Mouse (Mus musculus) intestine, embryonic 16.5 days (tissue): ENCODE results near the gene Zfp507. TPM values are rescaled to one million over a fixed set of nuclear protein-coding genes. Genes with fewer than 3 reads are reported as not detected.

ENCODE experiments used
- ATAC-seq: fragments of 200-750 bp; cut with Nextera tagmentation; 2 replicates; pipeline ENCODE4 v1.8.0; 2017; ENCODE audit warnings: moderate TSS enrichment, moderate library complexity
- H3K27ac ChIP-seq: fragments of 300-500 bp; sonication (generic); 2 replicates; pipeline ENCODE4 v1.5.1; 2014; ENCODE audit warnings: mild to moderate bottlenecking, low read length
- H3K27me3 ChIP-seq: fragments of 300-500 bp; sonication (generic); replicated peaks from 2 replicates; pipeline ENCODE4 v1.6.1; 2014; ENCODE audit warnings: low read length, control low read depth, mixed read lengths; ENCODE audit not compliant: control insufficient read depth, insufficient read depth
- H3K36me3 ChIP-seq: fragments of 300-500 bp; sonication (generic); 2 replicates; pipeline ENCODE4 v1.6.1; 2014; ENCODE audit warnings: low read length, control low read depth; ENCODE audit not compliant: control insufficient read depth, insufficient read depth
- H3K4me1 ChIP-seq: fragments of 300-500 bp; sonication (generic); 2 replicates; pipeline ENCODE4 v1.6.1; 2014; ENCODE audit warnings: low read length, control low read depth, mixed read lengths; ENCODE audit not compliant: control insufficient read depth, insufficient read depth
- H3K4me2 ChIP-seq: fragments of 300-500 bp; sonication (generic); 2 replicates; pipeline ENCODE4 v1.6.1; 2014; ENCODE audit warnings: low read depth, low read length, control low read depth
- H3K4me3 ChIP-seq: fragments of 300-500 bp; sonication (generic); 2 replicates; pipeline ENCODE4 v1.5.1; 2014; ENCODE audit warnings: mild to moderate bottlenecking, low read length
- H3K9ac ChIP-seq: fragments of 300-500 bp; sonication (generic); 2 replicates; pipeline ENCODE4 v1.6.1; 2014; ENCODE audit warnings: low read depth, low read length
- H3K9me3 ChIP-seq: fragments of 300-500 bp; sonication (generic); 2 replicates; pipeline ENCODE4 v1.6.1; 2016; ENCODE audit warnings: low read length, control low read depth; ENCODE audit not compliant: control insufficient read depth
- WGBS: fragments of 180-500 bp; shearing (Covaris S2); extraction: QIAGEN DNeasy Blood & Tissue Kit; methylation state at CpG from one replicate; pipeline ENCODE4 v1.1.7; 2014; 5-methylcytosine and 5-hydroxymethylcytosine counted together
- polyA plus RNA-seq: library from polyadenylated mRNA; unstranded; fragments of >200 nt; fragmentation: Nextera tagmentation; extraction: Ambion mirVana; gene quantifications from 2 replicates; pipeline ENCODE4 v1.2.1, GENCODE M21; 2015

Gene Zfp507
- polyA plus RNA-seq, 1 experiment from 2014 or later = 10.9 TPM

GRCm38 (mm10) chr7:35728376-35728775 lies 74.4 kb downstream of the Zfp507 start:
- Histone ChIP-seq H3K4me3 (no peak overlapping the region), H3K36me3 (0 out of 2 replicates have a peak, but pooled peaks cover 3% of the 10 kb centered on the region), H3K9ac (no peak overlapping the region), H3K27ac (no peak overlapping the region), H3K9me3 (no peaks in the 10 kb centered on the region), H3K27me3 (no peaks in the 10 kb centered on the region), H3K4me2 (no peak overlapping the region), H3K4me1 (no peaks in the 10 kb centered on the region)
- no peak for ATAC-seq
- 95% methylated on average over 12 of the region's 12 CpGs for WGBS

- Histone ChIP-seq H3K9ac (no peak overlapping the region), H3K27me3 (no peaks in the 10 kb centered on the region), H3K4me1 (no peaks in the 10 kb centered on the region), H3K36me3 (peaks cover 3% of the 10 kb centered on the region; the same call in 1 of the 2 replicates), H3K4me2 (no peak overlapping the region), H3K4me3 (no peak overlapping the region), H3K27ac (no peak overlapping the region), H3K9me3 (peaks cover 4% of the 10 kb centered on the region; the same call in 1 of the 2 replicates)
- WGBS = 82% methylated on average over 2 of the region's 2 CpGs
- no peak for ATAC-seq
Observed at GRCm38 (mm10) chr7:35723035-35723434, 79.8 kb downstream of the Zfp507 start.

Other genes starting within 250 kb of the Zfp507 start
- 120 and 128 TPM in 2 replicates for gene Nudt19, start 246.7 kb downstream of the Zfp507 start, polyA plus RNA-seq
- gene Rgs9bp, start 217.4 kb downstream of the Zfp507 start, polyA plus RNA-seq = 0.04 and 0.09 TPM in 2 replicates
- gene Ankrd27, start 216.8 kb downstream of the Zfp507 start, polyA plus RNA-seq = 32.4 and 34.9 TPM in 2 replicates
- 170 and 184 TPM in 2 replicates for gene Pdcd5, start 155.5 kb downstream of the Zfp507 start, polyA plus RNA-seq
- gene Dpy19l3, start 48.5 kb downstream of the Zfp507 start, polyA plus RNA-seq = 11.7 and 13.5 TPM in 2 replicates